Mouse (Mus musculus): ENCODE data around the gene Wdr37.

- TF ChIP-seq EP300 (IDR thresholded peaks at IDR 0.05; ENCODE audit: low read depth) = no peak
- TF ChIP-seq CTCF (IDR thresholded peaks at IDR 0.05; ENCODE audit: low read depth) = no peak
Measured at GRCm38 (mm10) chr13:8840941-8841340, 30.8 kb downstream of the Wdr37 start.

Measured in heart, postnatal 0 days (tissue).